Mouse (Mus musculus) left cerebral cortex, postnatal 36 days (tissue): ENCODE data around the gene Chst13. TPM values are rescaled to one million over a fixed set of nuclear protein-coding genes. Genes with fewer than 3 reads are reported as not detected.
A peak's percentile ranks its signal among the peaks of the same experiment; 100 is the strongest.

Source experiments
- DNase-seq, 2 experiments: peaks; one replicate each; pipeline ENCODE4 v3.0.0; 2021 to 2022; ENCODE audit warnings: low spot score in 2 of 2, mixed read lengths in 1 of 2
- intact Hi-C: fragments of 180-260 bp; cut with DNase I; formaldehyde crosslinking; loops from one replicate; pipeline ENCODE4 v1.15.1; 2025
- total RNA-seq, 2 experiments: library from RNA; stranded (reverse); gene quantifications; 2 replicates each; pipeline ENCODE4 v1.2.3; 2021

The Chst13 gene
- total RNA-seq, 2 experiments from 2014 or later = not detected

DNA sequence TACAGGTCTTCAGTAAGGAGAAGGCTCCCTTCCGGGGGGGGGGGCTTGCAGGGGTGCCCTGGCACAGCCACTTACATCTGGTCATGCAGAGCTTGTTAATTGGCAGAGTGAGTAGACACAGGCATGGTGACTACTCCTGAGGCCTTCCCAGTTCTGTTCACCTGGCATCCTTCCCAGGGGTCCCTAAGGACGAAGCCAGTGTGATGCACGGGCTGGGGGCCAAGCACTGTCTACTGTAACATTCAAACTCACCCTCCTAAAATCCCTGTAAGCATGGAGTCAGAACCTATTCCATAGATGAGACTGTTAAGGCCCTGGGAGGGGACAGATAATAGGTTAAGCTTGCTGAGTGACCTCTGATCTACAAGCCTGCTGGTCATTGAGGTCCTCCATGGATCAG, 959 bp downstream of the Chst13 start:
- intact Hi-C loops = no loop called here
- DNase-seq = no peak

DNA sequence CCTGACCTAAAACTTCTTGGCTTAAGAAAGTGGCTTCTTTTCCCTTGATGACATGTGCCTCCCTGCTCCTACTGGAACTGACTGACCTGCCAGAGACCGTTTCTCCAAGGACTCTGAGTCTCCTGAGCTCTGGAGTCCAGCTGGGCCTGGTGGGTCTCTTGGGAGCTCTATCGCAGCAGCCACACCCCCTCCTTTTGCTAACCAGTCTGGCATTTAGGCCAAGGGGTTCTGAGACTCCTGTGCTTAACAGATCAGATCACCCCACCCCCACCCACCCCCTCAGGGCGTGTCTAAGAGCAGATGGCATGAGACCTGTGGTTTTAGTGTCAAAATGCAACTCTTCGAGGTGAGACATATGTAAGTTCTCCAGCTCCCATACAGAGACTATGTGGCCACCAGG, 3.2 kb downstream of the Chst13 start:
- intact Hi-C loops = no loop called here
- no peak for DNase-seq

DNA sequence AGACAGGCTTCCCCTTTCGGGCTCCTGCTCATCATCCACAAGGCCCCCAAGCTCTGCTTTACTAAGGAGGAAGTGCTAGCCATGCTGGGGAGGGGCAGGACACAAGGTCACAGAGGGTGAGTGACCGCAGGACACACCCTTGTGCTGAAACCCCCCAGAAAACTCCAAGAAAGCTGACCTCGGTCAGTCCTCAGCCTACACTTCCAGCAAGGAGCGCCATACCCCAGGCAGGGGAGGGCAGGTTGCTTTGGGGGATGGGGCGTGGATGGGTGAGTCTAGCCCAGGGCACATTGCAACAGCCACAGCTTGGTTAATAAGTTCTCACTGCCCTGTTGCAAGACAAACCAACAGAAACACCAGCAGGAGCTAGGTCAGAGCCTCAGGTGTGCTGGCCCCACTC, 4.6 kb downstream of the Chst13 start:
- intact Hi-C loops = no loop called here
- DNase-seq = no peak

DNA sequence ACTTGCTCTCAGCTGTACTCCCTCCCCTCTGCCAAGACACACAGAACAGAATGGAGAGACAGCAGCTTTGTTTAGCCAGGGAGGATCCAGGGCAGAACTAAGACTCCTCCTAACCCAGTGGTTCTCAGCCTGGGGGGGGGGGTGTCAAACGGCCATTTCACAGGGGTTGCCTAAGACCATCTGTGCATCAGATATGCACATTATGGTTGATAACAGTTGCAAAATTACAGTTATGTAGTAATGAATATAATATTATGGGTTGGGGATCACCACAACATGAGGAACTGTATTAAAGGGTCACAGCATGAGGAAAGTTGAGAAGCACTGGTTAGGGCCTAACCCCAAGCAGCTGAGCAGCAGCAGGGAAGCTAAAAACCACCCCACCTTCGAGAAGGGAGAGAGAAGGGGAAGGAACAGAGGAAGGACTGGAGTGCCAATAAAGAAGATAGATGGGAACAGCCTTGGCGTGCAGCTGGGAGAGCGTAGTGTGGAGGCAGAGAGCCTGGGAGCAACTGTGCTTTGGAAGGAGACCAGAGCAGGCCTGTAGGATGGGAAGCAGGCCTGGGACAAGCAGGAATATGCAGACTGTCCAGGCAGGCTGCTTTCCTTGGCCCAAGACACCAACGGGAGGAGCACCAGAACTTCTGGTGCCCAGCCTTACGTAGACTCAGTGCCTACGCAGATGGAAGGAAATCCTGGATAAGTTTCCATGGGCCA, 5.4 kb downstream of the Chst13 start:
- intact Hi-C loops = no loop called here
- DNase-seq = no peak

DNA sequence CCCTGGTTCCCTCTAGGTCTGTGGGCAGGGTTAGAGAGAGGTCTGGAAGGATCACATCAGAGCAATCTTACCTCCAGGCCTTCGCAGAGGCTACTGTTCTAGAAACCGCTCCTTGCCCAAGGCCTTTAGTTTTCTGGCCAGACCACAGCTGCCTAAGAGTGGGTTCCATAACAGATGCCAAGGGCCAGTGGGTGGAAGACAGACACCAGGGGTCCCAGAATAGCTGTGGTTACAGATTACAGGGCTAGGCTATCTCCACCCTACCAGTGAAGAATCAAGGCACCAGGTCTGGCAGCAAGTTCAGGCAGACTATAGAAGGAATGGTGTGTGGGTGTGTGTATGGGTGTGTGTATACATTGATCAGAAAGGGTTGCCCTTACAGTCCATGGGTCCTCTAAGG, 6.0 kb downstream of the Chst13 start:
- intact Hi-C loops = no loop called here
- no peak for DNase-seq

DNA sequence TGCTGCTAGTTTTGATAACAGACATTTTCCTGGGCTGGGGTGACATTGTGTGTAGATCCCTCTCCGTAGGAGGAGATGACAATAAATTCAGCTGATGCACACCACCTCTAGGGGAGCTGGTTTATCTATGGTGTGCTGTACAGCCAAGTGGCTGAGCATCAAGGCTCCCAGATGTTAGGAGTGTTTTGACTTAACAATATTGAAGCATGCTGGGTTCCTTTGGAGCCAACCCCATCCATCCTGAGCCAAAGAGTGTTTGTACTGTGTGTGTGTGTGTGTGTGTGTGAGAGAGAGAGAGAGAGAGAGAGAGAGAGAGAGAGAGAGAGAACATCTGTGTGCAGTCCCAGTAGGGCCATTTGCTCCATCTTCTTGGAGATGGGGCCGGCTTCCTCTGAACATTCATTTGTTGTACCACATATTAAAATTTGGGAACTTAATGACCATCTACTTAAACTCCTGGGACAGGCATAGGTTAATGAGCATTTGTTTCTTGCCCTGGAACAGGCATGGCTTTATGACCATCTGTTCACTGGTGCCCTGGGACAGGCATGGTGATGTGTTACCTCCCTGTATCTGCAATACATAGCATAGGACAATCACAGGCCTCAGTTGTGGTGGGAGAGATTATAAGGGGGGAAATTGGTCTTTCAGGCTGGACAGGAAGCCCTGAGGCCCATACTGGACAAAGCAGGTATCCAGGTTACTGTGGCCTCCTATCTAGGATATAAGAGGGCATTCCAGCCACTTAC, 7.3 kb downstream of the Chst13 start:
- no peak for DNase-seq
- intact Hi-C loops = no loop called here

DNA sequence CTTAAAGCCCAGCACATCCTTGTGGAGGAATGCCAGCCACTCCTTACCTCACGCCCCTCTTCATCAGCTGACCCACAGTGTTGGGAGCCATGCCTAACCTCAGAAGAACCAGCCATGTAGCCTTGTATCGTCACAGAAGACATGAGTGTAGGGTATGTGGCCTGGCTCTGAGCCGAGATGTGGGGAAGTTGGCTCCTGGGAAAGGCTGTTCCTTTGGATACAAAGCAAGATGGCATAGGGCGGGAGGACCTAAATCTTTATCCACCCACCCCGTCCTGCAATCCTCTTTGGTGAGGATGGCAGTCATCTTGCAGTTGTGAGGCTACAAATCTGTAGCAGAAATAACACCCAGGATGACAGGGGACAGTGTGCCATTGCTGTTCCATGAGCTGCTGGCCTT, 9.0 kb downstream of the Chst13 start:
- DNase-seq = peak; percentile 29 to 42
- intact Hi-C loops = no loop called here

DNA sequence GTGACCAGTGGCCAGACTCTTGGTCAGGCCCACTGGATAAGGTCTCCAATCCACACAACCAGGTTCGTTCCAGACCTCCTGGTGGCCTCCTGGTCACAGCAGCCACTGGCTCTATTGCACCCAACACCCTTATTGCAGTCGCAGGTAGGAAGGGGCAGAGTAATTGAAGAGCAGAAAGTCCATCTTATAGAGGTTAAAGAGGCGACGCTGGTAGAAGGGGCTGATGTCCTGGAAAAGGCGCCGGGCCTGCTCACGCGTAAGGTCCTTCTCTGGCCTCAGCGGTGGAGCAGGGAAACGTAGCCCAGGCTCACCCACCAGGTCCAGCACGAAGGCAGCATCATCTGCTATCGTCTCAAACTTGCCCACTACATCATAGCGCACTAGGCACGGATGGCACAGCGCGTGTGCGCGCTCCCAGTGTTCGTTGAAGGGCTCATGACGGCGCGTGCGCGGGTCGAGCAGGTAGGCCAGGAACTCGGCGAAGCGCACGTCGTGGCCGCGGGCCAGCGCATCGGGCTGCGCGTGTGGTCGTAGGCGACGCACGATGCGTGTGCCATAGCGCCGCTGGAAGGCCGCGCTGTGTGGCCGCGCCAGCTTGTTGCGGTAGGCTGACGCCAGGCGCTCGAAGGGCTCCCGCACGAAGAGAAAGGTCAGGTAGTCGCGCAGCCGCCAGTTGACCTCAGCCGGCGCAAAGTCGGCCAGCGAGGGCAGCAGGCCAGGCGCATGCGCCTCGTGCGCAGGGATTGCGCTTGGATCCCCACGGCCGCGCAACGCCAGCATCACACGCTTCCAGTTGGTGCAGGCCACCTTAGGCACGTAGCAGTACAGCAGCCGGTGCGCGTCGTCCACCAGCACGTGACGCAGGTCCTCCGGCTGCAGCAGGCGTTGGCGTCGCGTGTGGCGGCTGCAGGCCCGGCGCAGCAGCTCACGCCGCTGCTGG, 15.9 kb downstream of the Chst13 start:
- no peak for DNase-seq
- intact Hi-C loops = no loop called here

DNA sequence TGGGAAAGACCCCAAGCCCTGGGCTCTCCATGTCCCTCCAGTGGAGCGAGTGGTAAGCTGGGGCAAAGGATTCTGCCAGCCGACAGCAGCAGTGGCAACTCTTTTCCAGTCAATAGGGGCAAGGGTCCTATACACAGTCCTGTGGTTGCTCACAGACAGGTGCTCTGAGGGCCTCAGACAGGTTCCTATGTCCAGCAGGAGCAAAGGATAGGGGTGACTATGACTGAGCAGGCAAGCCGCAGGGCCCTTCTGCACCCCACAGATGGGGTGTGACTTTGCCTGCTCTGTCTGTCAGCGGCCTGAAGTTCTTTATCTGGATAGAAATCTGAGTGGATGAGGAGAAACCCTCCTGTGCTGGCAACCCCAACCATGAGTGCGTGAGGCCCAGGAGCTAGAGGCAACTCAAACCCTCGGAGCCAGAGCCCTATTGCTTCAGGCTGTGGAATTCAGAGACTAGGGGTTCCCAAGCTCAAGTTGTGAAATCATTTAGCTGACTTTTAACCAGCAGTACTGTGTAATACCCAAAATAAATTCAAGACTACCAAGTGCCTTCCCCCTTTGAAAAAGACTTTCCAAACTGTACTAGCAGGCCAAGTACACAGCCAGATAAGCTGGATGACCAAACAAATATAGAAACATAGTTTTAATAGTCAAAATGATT, 18.5 kb downstream of the Chst13 start:
- intact Hi-C loops = no loop called here
- no peak for DNase-seq

DNA sequence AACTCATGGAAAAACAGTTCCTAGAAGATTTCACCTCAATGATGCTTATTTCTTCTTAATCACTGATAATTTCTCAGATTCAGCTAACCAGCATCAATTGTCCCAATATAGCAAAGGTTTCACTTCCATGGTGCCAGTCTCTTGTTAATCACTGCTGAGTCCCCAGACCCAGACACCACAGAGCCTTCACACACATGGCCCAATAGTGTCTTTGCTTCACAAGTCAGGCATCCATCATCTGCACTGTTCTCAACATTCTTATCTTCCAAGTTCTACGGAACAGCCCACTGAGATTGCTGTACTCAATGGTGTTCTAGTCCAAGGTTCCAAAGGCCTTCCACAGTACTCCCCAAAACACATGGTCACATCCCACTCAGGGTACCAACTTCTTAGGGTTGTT, 24.1 kb downstream of the Chst13 start, which contains the start of gene BC048671:
BC048671 (plus strand) TSS at position 301 of the 400 bp plus-strand sequence.
- intact Hi-C loops = no loop called here
- DNase-seq = no peak

DNA sequence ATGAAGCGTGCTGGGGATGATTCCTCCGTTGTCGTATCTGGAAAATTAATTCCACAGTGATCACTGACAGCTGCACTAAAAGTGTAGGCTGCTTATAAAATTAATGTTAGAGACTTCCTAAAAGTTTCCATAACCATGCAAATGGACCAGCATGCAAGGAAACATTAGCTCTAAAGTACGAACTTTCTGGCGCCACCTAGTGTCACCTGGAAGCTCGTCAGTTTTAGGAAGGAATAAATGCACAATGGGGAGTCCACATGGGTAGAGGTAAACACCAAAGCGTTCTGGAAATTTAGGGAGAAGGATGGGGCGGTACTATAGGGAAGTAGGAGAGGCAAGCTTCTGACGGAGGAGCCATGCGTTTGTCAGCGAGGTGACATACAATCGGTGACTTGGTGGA, 36.7 kb downstream of the Chst13 start:
- DNase-seq = no peak

More for the DNA sequence above, 36.7 kb downstream of the Chst13 start:
- intact Hi-C loops = no loop called here

Other genes with a start within 250 kb of the Chst13 start
- not detected for gene Vmn1r49, start 246.7 kb downstream of the Chst13 start, total RNA-seq
- not detected for gene Vmn1r50, start 223.8 kb downstream of the Chst13 start, total RNA-seq
- gene Vmn1r51, start 202.6 kb downstream of the Chst13 start, total RNA-seq = not detected
- gene Vmn1r52, start 150.4 kb downstream of the Chst13 start, total RNA-seq = not detected
- not detected for gene V1ra8, start 122.4 kb downstream of the Chst13 start, total RNA-seq
- gene Vmn1r53, start 100.7 kb downstream of the Chst13 start, total RNA-seq = not detected
- not detected for gene Vmn1r54, start 78.9 kb downstream of the Chst13 start, total RNA-seq
- not detected for gene BC048671, start 24.0 kb downstream of the Chst13 start, total RNA-seq
- gene Uroc1, start 8.1 kb upstream of the Chst13 start, total RNA-seq = not detected
- gene Zxdc, start 44.3 kb upstream of the Chst13 start, total RNA-seq = 10 to 100 TPM; 30.1 to 30.2 TPM
- 1 to 10 TPM; 5.3 to 7.4 TPM for gene Cfap100, start 103.6 kb upstream of the Chst13 start, total RNA-seq
- gene Klf15, start 137.4 kb upstream of the Chst13 start, total RNA-seq = 10 to 100 TPM; 26.4 to 27.2 TPM
- 10 to 100 TPM; 56.0 to 67.0 TPM for gene Aldh1l1, start 161.2 kb upstream of the Chst13 start, total RNA-seq